Mouse (Mus musculus): ENCODE results near the gene Rhbdd1.

Gene Rhbdd1

GRCm38 (mm10) chr1:82362165-82362564, 45.9 kb downstream of the Rhbdd1 start:
- DNase-seq (ENCODE audit: low read depth, low spot score) = peak; percentile 17

GRCm38 (mm10) chr1:82364047-82364446, 47.8 kb downstream of the Rhbdd1 start:
- DNase-seq (ENCODE audit: low read depth, low spot score) = no peak

GRCm38 (mm10) chr1:82364468-82364867, 48.2 kb downstream of the Rhbdd1 start:
- DNase-seq (ENCODE audit: low read depth, low spot score) = no peak

GRCm38 (mm10) chr1:82371636-82372428, 55.6 kb downstream of the Rhbdd1 start:
- peak; percentile 67 for DNase-seq (ENCODE audit: low read depth, low spot score)

- no peak for DNase-seq (ENCODE audit: low read depth, low spot score)
These were observed 57.7 kb downstream of the Rhbdd1 start for GRCm38 (mm10) chr1:82373924-82374323.

GRCm38 (mm10) chr1:82374831-82375358, 58.6 kb downstream of the Rhbdd1 start:
- DNase-seq (ENCODE audit: low read depth, low spot score) = peak; percentile 48

- DNase-seq (ENCODE audit: low read depth, low spot score) = no peak
These were observed 59.2 kb downstream of the Rhbdd1 start for GRCm38 (mm10) chr1:82375452-82375851.

- no peak for DNase-seq (ENCODE audit: low read depth, low spot score)
These were observed 65.7 kb downstream of the Rhbdd1 start for GRCm38 (mm10) chr1:82381946-82382345.

- DNase-seq (ENCODE audit: low read depth, low spot score) = no peak
These were observed 67.9 kb downstream of the Rhbdd1 start for GRCm38 (mm10) chr1:82384106-82384505.

- no peak for DNase-seq (ENCODE audit: low read depth, low spot score)
These were observed 68.8 kb downstream of the Rhbdd1 start for GRCm38 (mm10) chr1:82385054-82385453.

- DNase-seq (ENCODE audit: low read depth, low spot score) = no peak
These were observed 69.6 kb downstream of the Rhbdd1 start for GRCm38 (mm10) chr1:82385827-82386230.

- DNase-seq (ENCODE audit: low read depth, low spot score) = no peak
These were observed 70.8 kb downstream of the Rhbdd1 start for GRCm38 (mm10) chr1:82386814-82387771.

- no peak for DNase-seq (ENCODE audit: low read depth, low spot score)
These were observed 73.1 kb downstream of the Rhbdd1 start for GRCm38 (mm10) chr1:82389371-82389770.

- no peak for DNase-seq (ENCODE audit: low read depth, low spot score)
These were observed 79.1 kb downstream of the Rhbdd1 start for GRCm38 (mm10) chr1:82395371-82395770.

- no peak for DNase-seq (ENCODE audit: low read depth, low spot score)
These were observed 91.5 kb downstream of the Rhbdd1 start for GRCm38 (mm10) chr1:82407786-82408185.

- no peak for DNase-seq (ENCODE audit: low read depth, low spot score)
These were observed 93.0 kb downstream of the Rhbdd1 start for GRCm38 (mm10) chr1:82409271-82409670.

- no peak for DNase-seq (ENCODE audit: low read depth, low spot score)
These were observed 94.3 kb downstream of the Rhbdd1 start for GRCm38 (mm10) chr1:82410548-82410947.

- no peak for DNase-seq (ENCODE audit: low read depth, low spot score)
These were observed 95.3 kb downstream of the Rhbdd1 start for GRCm38 (mm10) chr1:82411521-82411920.

- DNase-seq (ENCODE audit: low read depth, low spot score) = no peak
These were observed 95.8 kb downstream of the Rhbdd1 start for GRCm38 (mm10) chr1:82412085-82412484.

- no peak for DNase-seq (ENCODE audit: low read depth, low spot score)
These were observed 98.3 kb downstream of the Rhbdd1 start for GRCm38 (mm10) chr1:82414434-82415045.

- no peak for DNase-seq (ENCODE audit: low read depth, low spot score)
These were observed 99.4 kb downstream of the Rhbdd1 start for GRCm38 (mm10) chr1:82415641-82416040.

GRCm38 (mm10) chr1:82427729-82428128, 111.5 kb downstream of the Rhbdd1 start:
- DNase-seq (ENCODE audit: low read depth, low spot score) = no peak
